Mouse (Mus musculus) forebrain, embryonic 16.5 days (tissue): ENCODE results near the gene B3gntl1. TPM values are rescaled to one million over a fixed set of nuclear protein-coding genes. Genes with fewer than 3 reads are reported as not detected.

Source experiments
- ATAC-seq: fragments of 200-750 bp; cut with Nextera tagmentation; 2 replicates; pipeline ENCODE4 v1.8.0; 2017; ENCODE audit warnings: mild to moderate bottlenecking, moderate library complexity
- H3K27ac ChIP-seq: fragments of 300-500 bp; sonication (generic); 2 replicates; pipeline ENCODE4 v1.5.1; 2014; ENCODE audit warnings: low read length, control low read depth
- H3K27me3 ChIP-seq: fragments of 300-500 bp; sonication (generic); replicated peaks from 2 replicates; pipeline ENCODE4 v1.6.1; 2014; ENCODE audit warnings: low read length; ENCODE audit not compliant: control insufficient read depth, insufficient read depth
- H3K36me3 ChIP-seq: fragments of 300-500 bp; sonication (generic); 2 replicates; pipeline ENCODE4 v1.6.1; 2014; ENCODE audit not compliant: control insufficient read depth, insufficient read depth
- H3K4me1 ChIP-seq: fragments of 300-500 bp; sonication (generic); replicated peaks from 2 replicates; pipeline ENCODE4 v1.6.1; 2014; ENCODE audit warnings: low read length; ENCODE audit not compliant: control insufficient read depth, insufficient read depth
- H3K4me2 ChIP-seq: fragments of 300-500 bp; sonication (generic); 2 replicates; pipeline ENCODE4 v1.6.1; 2014; ENCODE audit warnings: mild to moderate bottlenecking, low read length, control low read depth
- H3K4me3 ChIP-seq: fragments of 300-500 bp; sonication (generic); replicated peaks from 2 replicates; pipeline ENCODE4 v1.5.1; 2014; ENCODE audit warnings: mild to moderate bottlenecking, low read length, control low read depth
- H3K9ac ChIP-seq: fragments of 300-500 bp; sonication (generic); replicated peaks from 2 replicates; pipeline ENCODE4 v1.6.1; 2014; ENCODE audit warnings: low read depth, low read length, control low read depth
- H3K9me3 ChIP-seq: fragments of 300-500 bp; sonication (generic); 2 replicates; pipeline ENCODE4 v1.6.1; 2016; ENCODE audit warnings: low read length; ENCODE audit not compliant: control insufficient read depth
- WGBS: fragments of 180-500 bp; shearing (Covaris S2); extraction: QIAGEN DNeasy Blood & Tissue Kit; methylation state at CpG from one replicate; pipeline ENCODE4 v1.1.7; 2014; 5-methylcytosine and 5-hydroxymethylcytosine counted together
- polyA plus RNA-seq: library from polyadenylated mRNA; unstranded; fragments of >200 nt; fragmentation: Nextera tagmentation; extraction: Ambion mirVana; gene quantifications from 2 replicates; pipeline ENCODE4 v1.2.1, GENCODE M21; 2015

B3gntl1 gene
- polyA plus RNA-seq, 1 experiment from 2014 or later, result 7.4 TPM

- H3K27ac ChIP-seq, result no peak overlapping the region
- H3K9ac ChIP-seq, result no peak overlapping the region
- H3K4me3 ChIP-seq, result no peak overlapping the region
- 81% methylated on average over 2 of the region's 2 CpGs for WGBS
- H3K9me3 ChIP-seq, result no peaks in the 10 kb centered on the region
- H3K4me1 ChIP-seq, result peaks cover 4% of the 10 kb centered on the region; the same call in 1 of the 2 replicates
- H3K4me2 ChIP-seq, result no peak overlapping the region
- ATAC-seq, result no peak
- H3K27me3 ChIP-seq, result no peaks in the 10 kb centered on the region
- H3K36me3 ChIP-seq, result no peaks in the 10 kb centered on the region
Observed at GRCm38 (mm10) chr11:121688024-121688423, 15.1 kb upstream of the B3gntl1 start.

- H3K9ac ChIP-seq, result no peak overlapping the region
- H3K36me3 ChIP-seq, result no peaks in the 10 kb centered on the region
- no peak overlapping the region for H3K27ac ChIP-seq
- H3K4me2 ChIP-seq, result no peak overlapping the region
- no peak for ATAC-seq
- peaks cover 4% of the 10 kb centered on the region; the same call in 1 of the 2 replicates for H3K4me1 ChIP-seq
- no peak overlapping the region for H3K4me3 ChIP-seq
- H3K27me3 ChIP-seq, result no peaks in the 10 kb centered on the region
- H3K9me3 ChIP-seq, result no peaks in the 10 kb centered on the region
- 84% methylated on average over 5 of the region's 5 CpGs for WGBS
Observed at GRCm38 (mm10) chr11:121686674-121687073, 13.7 kb upstream of the B3gntl1 start.

- no peaks in the 10 kb centered on the region for H3K36me3 ChIP-seq
- no peak for ATAC-seq
- no peak overlapping the region for H3K9ac ChIP-seq
- H3K4me1 ChIP-seq, result peaks cover 4% of the 10 kb centered on the region; the same call in 1 of the 2 replicates
- no peaks in the 10 kb centered on the region for H3K9me3 ChIP-seq
- H3K27me3 ChIP-seq, result no peaks in the 10 kb centered on the region
- H3K27ac ChIP-seq, result no peak overlapping the region
- WGBS, result 85% methylated on average over 4 of the region's 4 CpGs
- H3K4me3 ChIP-seq, result no peak overlapping the region
- H3K4me2 ChIP-seq, result no peak overlapping the region
Observed at GRCm38 (mm10) chr11:121686091-121686490, 13.1 kb upstream of the B3gntl1 start.

GRCm38 (mm10) chr11:121685491-121686001 is 12.6 kb upstream of the B3gntl1 start:
- H3K4me1 ChIP-seq, result peaks cover 4% of the 10 kb centered on the region; the same call in 1 of the 2 replicates
- no peak overlapping the region for H3K9ac ChIP-seq
- H3K4me3 ChIP-seq, result no peak overlapping the region
- 83% methylated on average over 6 of the region's 6 CpGs for WGBS
- H3K9me3 ChIP-seq, result no peaks in the 10 kb centered on the region
- ATAC-seq, result no peak
- no peaks in the 10 kb centered on the region for H3K27me3 ChIP-seq
- no peak overlapping the region for H3K4me2 ChIP-seq
- H3K36me3 ChIP-seq, result no peaks in the 10 kb centered on the region
- no peak overlapping the region for H3K27ac ChIP-seq

GRCm38 (mm10) chr11:121683243-121683642 is 10.3 kb upstream of the B3gntl1 start:
- ATAC-seq, result peak; percentile 49; the same call in 1 of the 2 replicates
- Histone ChIP-seq H3K27ac (no peak overlapping the region), H3K9ac (no peak overlapping the region), H3K27me3 (no peaks in the 10 kb centered on the region), H3K36me3 (no peaks in the 10 kb centered on the region), H3K4me2 (no peak overlapping the region), H3K4me1 (peaks cover 4% of the 10 kb centered on the region; the same call in 1 of the 2 replicates), H3K4me3 (no peak overlapping the region), H3K9me3 (no peaks in the 10 kb centered on the region)
- 48% methylated on average over 3 of the region's 3 CpGs for WGBS

GRCm38 (mm10) chr11:121680750-121681149 is 7.8 kb upstream of the B3gntl1 start:
- Histone ChIP-seq H3K9me3 (no peaks in the 10 kb centered on the region), H3K4me1 (peaks cover 4% of the 10 kb centered on the region; the same call in 1 of the 2 replicates), H3K9ac (no peak overlapping the region), H3K36me3 (no peaks in the 10 kb centered on the region), H3K27me3 (no peaks in the 10 kb centered on the region), H3K4me2 (no peak overlapping the region), H3K27ac (no peak overlapping the region), H3K4me3 (no peak overlapping the region)
- 81% methylated on average over 5 of the region's 5 CpGs for WGBS
- no peak for ATAC-seq

- Histone ChIP-seq H3K36me3 (no peaks in the 10 kb centered on the region), H3K9ac (no peak overlapping the region), H3K4me1 (peaks cover 4% of the 10 kb centered on the region; the same call in 1 of the 2 replicates), H3K9me3 (no peaks in the 10 kb centered on the region), H3K4me3 (no peak overlapping the region), H3K4me2 (no peak overlapping the region), H3K27ac (no peak overlapping the region), H3K27me3 (no peaks in the 10 kb centered on the region)
- ATAC-seq, result no peak
- 75% methylated on average over 2 of the region's 2 CpGs for WGBS
Observed at GRCm38 (mm10) chr11:121679581-121679980, 6.6 kb upstream of the B3gntl1 start.

- H3K36me3 ChIP-seq, result no peaks in the 10 kb centered on the region
- H3K9ac ChIP-seq, result no peak overlapping the region
- 92% methylated on average over 2 of the region's 2 CpGs for WGBS
- H3K4me2 ChIP-seq, result no peak overlapping the region
- no peaks in the 10 kb centered on the region for H3K9me3 ChIP-seq
- no peak overlapping the region for H3K27ac ChIP-seq
- H3K4me1 ChIP-seq, result peaks cover 9% of the 10 kb centered on the region; the same call in 1 of the 2 replicates
- no peak for ATAC-seq
- H3K4me3 ChIP-seq, result no peak overlapping the region
- H3K27me3 ChIP-seq, result no peaks in the 10 kb centered on the region
Observed at GRCm38 (mm10) chr11:121676836-121677235, 3.9 kb upstream of the B3gntl1 start.

GRCm38 (mm10) chr11:121673629-121674028 is 676 bp upstream of the B3gntl1 start:
- H3K4me1 ChIP-seq, result peaks cover 9% of the 10 kb centered on the region; the same call in 1 of the 2 replicates
- H3K4me3 ChIP-seq, result peak overlapping the region; percentile 76
- H3K27ac ChIP-seq, result peak overlapping the region; percentile 73
- no peak for ATAC-seq
- H3K36me3 ChIP-seq, result no peaks in the 10 kb centered on the region
- H3K4me2 ChIP-seq, result peak overlapping the region; percentile 79
- peak overlapping the region; percentile 77 for H3K9ac ChIP-seq
- H3K27me3 ChIP-seq, result no peaks in the 10 kb centered on the region
- 74% methylated on average over 7 of the region's 7 CpGs for WGBS
- H3K9me3 ChIP-seq, result no peaks in the 10 kb centered on the region
